Mouse (Mus musculus): ENCODE measurements at regions not wholly inside any gene's neighbourhood (a gene's known extent, or its start where the extent isn't known, plus 50 kb on each side); places are given as distances from the start of the nearest gene placed in this dataset.

- Histone ChIP-seq H3K4me1 (ENCODE audit: control insufficient read depth, insufficient read depth, low read length) (no peaks in the 10 kb centered on the region), H3K4me3 (replicated peaks; ENCODE audit: extremely low read depth, low read depth, low read length) (no peak overlapping the region)
- TF ChIP-seq POLR2A (IDR thresholded peaks at IDR 0.05; ENCODE audit: borderline replicate concordance, extremely low read depth, low read depth, low read length) = no peak
- peak; percentile 97 for TF ChIP-seq CTCF (IDR thresholded peaks at IDR 0.05; ENCODE audit: insufficient read depth, low read length)
- peak; percentile 45 for DNase-seq
- whole genome bisulfite sequencing = 50% methylated on average over 11 of the region's 11 CpGs
Observed at GRCm38 (mm10) chr3:9947357-9948065, 140.4 kb upstream of the Gm9833 start.

- H3K4me3 ChIP-seq (replicated peaks; ENCODE audit: extremely low read depth, low read depth, low read length) = no peak overlapping the region
- TF ChIP-seq CTCF (IDR thresholded peaks at IDR 0.05; ENCODE audit: insufficient read depth, low read length) (no peak), POLR2A (IDR thresholded peaks at IDR 0.05; ENCODE audit: borderline replicate concordance, extremely low read depth, low read depth, low read length) (no peak)
- no peak for DNase-seq
- no peaks in the 10 kb centered on the region for H3K4me1 ChIP-seq (ENCODE audit: control insufficient read depth, insufficient read depth, low read length)
- 67% methylated on average over 7 of the region's 7 CpGs for WGBS
Observed at GRCm38 (mm10) chr3:9948114-9948513, 139.8 kb upstream of the Gm9833 start.

GRCm38 (mm10) chr3:9957870-9958269 lies 130.0 kb upstream of the Gm9833 start:
- H3K4me3 ChIP-seq (replicated peaks; ENCODE audit: extremely low read depth, low read depth, low read length) = no peak overlapping the region
- WGBS = 85% methylated on average over 3 of the region's 3 CpGs
- no peak for DNase-seq
- TF ChIP-seq CTCF (IDR thresholded peaks at IDR 0.05; ENCODE audit: insufficient read depth, low read length) (no peak), POLR2A (IDR thresholded peaks at IDR 0.05; ENCODE audit: borderline replicate concordance, extremely low read depth, low read depth, low read length) (no peak)
- H3K4me1 ChIP-seq (ENCODE audit: control insufficient read depth, insufficient read depth, low read length) = no peaks in the 10 kb centered on the region

GRCm38 (mm10) chr3:9959716-9960661 lies 127.9 kb upstream of the Gm9833 start:
- Histone ChIP-seq H3K4me3 (replicated peaks; ENCODE audit: extremely low read depth, low read depth, low read length) (no peak overlapping the region), H3K4me1 (ENCODE audit: control insufficient read depth, insufficient read depth, low read length) (no peaks in the 10 kb centered on the region)
- WGBS = 89% methylated on average over 37 of the region's 37 CpGs
- no peak for TF ChIP-seq POLR2A (IDR thresholded peaks at IDR 0.05; ENCODE audit: borderline replicate concordance, extremely low read depth, low read depth, low read length)
- no peak for TF ChIP-seq CTCF (IDR thresholded peaks at IDR 0.05; ENCODE audit: insufficient read depth, low read length)
- DNase-seq = no peak

GRCm38 (mm10) chr3:9960696-9961095 lies 127.2 kb upstream of the Gm9833 start:
- Histone ChIP-seq H3K4me1 (ENCODE audit: control insufficient read depth, insufficient read depth, low read length) (no peaks in the 10 kb centered on the region), H3K4me3 (replicated peaks; ENCODE audit: extremely low read depth, low read depth, low read length) (no peak overlapping the region)
- WGBS = 52% methylated on average over 7 of the region's 7 CpGs
- no peak for DNase-seq
- TF ChIP-seq CTCF (IDR thresholded peaks at IDR 0.05; ENCODE audit: insufficient read depth, low read length) = no peak
- no peak for TF ChIP-seq POLR2A (IDR thresholded peaks at IDR 0.05; ENCODE audit: borderline replicate concordance, extremely low read depth, low read depth, low read length)
